Mouse (Mus musculus): ENCODE data around the gene Pnisr.

Gene Pnisr

DNA sequence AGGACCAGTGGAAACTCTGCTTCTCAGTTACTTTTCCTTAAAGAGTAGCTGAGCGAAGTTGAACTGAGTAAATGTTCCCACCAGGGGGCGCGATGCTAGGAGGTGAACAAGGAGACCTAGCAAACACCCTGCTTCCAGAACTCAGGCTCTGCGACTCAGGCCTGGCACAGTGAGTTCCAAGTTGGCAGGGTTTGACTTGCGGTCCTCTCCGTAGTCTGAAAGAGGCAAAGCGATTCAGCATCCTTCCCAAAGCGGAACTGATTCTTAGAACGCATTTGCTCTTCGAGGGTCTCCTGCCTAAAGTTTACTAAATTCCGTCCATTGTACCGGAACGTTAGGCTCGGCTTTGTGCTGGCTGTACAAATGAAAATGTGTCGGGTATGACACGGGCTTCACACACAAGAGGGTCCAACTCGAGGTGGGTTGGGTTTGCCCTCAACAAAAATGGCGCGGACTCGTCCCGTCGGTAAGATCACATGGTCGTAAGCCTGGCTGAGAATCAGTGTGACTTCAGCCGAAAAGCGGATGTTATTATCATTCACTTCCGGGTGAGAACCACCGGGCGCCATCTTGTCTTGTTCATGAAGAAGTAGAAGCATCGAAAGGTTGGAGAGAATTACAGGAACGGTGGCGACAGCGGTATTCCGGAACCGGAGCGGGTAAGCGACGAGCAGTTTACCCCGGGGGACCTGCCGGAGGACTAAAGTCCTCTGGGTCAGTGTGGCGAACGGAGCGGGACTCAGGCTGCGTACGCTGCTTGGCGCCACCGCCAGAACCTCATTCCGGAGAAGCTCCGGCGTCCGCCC is at the start of gene Pnisr:
Gene Pnisr (plus strand): TSS at position 103 of the 806 bp plus-strand sequence.
- in situ Hi-C loops (cut with MboI), result no loop called here

GRCm38 (mm10) chr4:21801013-21801412 is 46.4 kb upstream of the Pnisr start:
- in situ Hi-C loops (cut with MboI), result no loop called here

DNA sequence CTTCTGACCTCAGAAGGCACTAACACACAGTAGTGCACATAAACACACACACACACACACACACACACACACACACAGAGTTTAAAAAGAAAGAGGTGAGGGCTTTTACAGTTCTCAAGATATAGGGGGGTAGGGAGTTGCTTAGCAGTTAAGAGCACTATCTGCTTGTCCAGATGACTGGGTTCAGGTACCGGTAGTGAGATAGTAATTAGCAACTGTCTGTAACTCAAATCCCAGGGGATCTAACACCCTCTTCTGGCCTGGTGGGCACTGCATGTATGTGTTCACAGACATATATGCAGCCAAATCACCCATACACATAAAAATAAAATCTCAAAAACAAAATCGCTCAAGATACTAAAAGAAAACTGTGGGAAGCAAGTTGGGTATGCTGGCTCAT is 45.8 kb upstream of the Pnisr start:
- in situ Hi-C loops (cut with MboI), result no loop called here

GRCm38 (mm10) chr4:21807204-21807603 is 40.2 kb upstream of the Pnisr start:
- in situ Hi-C loops (cut with MboI), result no loop called here

DNA sequence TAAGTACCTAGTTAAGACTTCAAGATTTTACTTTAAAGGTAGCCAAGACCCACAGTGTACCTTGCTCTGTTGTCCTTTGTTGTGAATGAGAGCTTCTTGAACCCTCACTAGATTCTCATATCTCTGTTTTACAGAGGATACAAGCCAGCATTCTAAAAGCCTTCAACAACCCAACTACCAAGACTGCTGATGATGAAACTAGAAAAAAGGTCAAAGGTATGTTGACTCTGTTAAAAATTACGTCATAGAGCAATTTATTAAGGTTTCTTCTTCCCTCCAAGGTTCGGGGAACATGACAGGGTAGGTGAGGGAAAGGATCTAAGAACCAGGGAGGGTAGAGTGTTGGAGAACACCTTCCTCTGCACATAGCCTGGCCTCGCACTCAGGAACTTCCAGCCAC is 36.8 kb upstream of the Pnisr start:
- in situ Hi-C loops (cut with MboI), result no loop called here

- in situ Hi-C loops (cut with MboI), result no loop called here
Observed at GRCm38 (mm10) chr4:21812635-21813034, 34.7 kb upstream of the Pnisr start.

DNA sequence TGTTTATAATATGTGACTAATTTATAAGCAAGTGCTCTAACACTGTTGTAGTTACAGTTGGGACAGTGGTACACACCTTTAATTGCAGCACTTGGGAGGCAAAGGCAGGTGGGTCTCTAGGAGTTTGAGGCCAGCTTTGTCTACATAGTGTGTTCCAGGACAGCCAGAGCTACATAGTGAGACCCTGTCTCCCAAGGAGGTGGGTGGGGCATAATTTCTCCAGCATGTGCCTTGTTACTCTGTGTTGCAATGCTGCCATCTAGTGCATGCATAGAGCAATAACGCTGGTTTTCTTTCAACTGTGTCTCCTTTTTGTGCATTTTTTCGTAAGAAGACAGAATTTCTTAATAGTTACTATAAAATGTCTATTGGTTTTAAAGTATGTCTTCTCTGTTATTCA is 33.4 kb upstream of the Pnisr start:
- in situ Hi-C loops (cut with MboI), result no loop called here

GRCm38 (mm10) chr4:21826616-21827015 is 20.8 kb upstream of the Pnisr start:
- in situ Hi-C loops (cut with MboI), result no loop called here

DNA sequence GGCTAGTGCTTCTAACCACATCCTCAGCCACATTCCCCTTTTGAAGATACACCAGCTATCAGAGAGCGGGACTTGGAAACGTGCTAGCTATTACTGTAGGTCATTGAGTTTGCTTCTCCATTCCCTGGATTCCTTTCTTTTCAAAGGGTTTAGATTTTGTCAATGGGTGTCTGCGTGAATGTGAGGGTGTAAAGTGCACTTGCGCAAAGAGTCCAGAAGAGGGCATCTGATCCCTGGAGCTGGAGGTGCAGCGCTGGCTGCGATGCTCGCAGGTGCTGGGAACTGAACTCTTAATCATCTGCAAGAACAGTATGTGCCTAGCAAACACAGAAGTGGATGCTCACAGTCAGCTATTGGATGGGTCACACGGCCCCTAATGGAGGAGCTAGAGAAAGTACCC is 14.5 kb upstream of the Pnisr start:
- in situ Hi-C loops (cut with MboI), result no loop called here

DNA sequence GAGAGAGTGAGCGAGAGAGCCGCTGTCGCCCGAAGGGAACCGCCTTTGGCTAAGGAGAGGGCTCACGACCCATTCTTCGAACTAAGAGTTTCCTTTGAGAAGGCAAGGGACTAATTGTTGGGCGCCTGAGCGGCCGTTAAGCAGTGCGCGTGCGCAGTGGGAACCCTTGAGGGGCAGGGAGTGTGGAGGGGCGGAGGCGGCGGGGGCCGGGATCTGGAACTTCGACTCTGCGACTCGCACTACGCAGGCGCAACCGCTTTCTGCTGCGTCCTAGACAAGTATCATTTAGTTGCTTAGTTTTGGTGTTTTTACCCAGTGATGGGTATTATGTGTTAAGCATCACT is 876 bp downstream of the Pnisr start:
- in situ Hi-C loops (cut with MboI), result no loop called here

GRCm38 (mm10) chr4:21857481-21857880 is 10.1 kb downstream of the Pnisr start:
- in situ Hi-C loops (cut with MboI), result loop anchor here (25.0 kb wide), 1 partner anchor 505 kb away; the partner anchor contains the start of gene Fbxl4

GRCm38 (mm10) chr4:21865226-21865625 is 17.8 kb downstream of the Pnisr start:
- in situ Hi-C loops (cut with MboI), result loop anchor here (25.0 kb wide), 1 partner anchor 497 kb away; the partner anchor contains the start of gene Fbxl4

GRCm38 (mm10) chr4:21878776-21879175 is 31.4 kb downstream of the Pnisr start:
- in situ Hi-C loops (cut with MboI), result no loop called here

DNA sequence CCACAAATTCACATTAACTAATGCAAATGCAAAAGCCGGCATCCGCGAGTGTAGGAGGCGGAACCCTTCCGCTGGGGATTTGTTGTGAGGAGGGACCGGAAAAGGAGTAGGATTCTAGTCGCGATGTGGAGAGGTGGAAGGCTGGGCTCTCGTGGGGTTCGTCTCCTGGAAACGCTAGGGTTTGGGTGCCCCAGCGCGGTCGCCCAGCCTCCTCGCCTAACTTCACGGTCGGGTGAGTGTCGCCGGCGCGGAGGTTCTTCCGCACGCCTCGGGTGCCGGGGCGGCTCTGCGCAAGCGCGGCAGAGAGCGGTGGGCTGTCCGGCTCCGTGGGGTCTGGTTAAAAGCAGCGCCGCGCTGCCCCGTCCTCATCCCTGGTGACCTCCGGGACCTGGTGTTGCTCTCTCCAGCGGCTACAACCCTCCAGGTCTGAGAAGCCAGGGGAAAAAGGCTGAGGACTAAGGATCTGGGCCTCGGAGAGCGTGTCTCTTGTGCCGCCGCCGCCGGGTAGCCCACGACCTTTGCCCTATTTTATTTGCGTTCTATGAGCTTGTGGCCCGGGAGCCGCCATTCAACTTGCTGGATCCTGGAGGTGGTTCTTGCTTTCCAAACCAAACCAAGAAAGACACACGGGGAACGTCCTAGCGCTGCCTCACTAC is 32.3 kb downstream of the Pnisr start, which contains the start of gene Coq3:
Gene Coq3 (plus strand): TSS at position 109 of the 656 bp plus-strand sequence.
- in situ Hi-C loops (cut with MboI), result no loop called here

- in situ Hi-C loops (cut with MboI), result no loop called here
Observed at GRCm38 (mm10) chr4:21882806-21883205, 35.4 kb downstream of the Pnisr start.

GRCm38 (mm10) chr4:21885831-21886230 is 38.4 kb downstream of the Pnisr start:
- in situ Hi-C loops (cut with MboI), result no loop called here
